Mouse (Mus musculus) limb, embryonic 13.5 days (tissue): ENCODE measurements at regions not wholly inside any gene's neighbourhood (a gene's known extent, or its start where the extent isn't known, plus 50 kb on each side); places are given as distances from the start of the nearest gene placed in this dataset.

Experiments used
- ATAC-seq: fragments of 200-750 bp; cut with Nextera tagmentation; 2 replicates; pipeline ENCODE4 v1.8.0; 2017; ENCODE audit warnings: low read depth, moderate number of reproducible peaks, moderate TSS enrichment; ENCODE audit not compliant: low FRiP score
- H3K27ac ChIP-seq: fragments of 300-500 bp; sonication (generic); 2 replicates; pipeline ENCODE4 v1.5.1; 2015; ENCODE audit warnings: inconsistent platforms, mild to moderate bottlenecking, moderate library complexity
- H3K27me3 ChIP-seq: fragments of 300-500 bp; sonication (generic); 2 replicates; pipeline ENCODE4 v1.6.1; 2015; ENCODE audit warnings: mild to moderate bottlenecking, inconsistent platforms
- H3K36me3 ChIP-seq: fragments of 300-500 bp; sonication (generic); 2 replicates; pipeline ENCODE4 v1.6.1; 2015; ENCODE audit warnings: inconsistent platforms, mild to moderate bottlenecking, moderate library complexity
- H3K4me1 ChIP-seq: fragments of 300-500 bp; sonication (generic); 2 replicates; pipeline ENCODE4 v1.6.1; 2015; ENCODE audit warnings: inconsistent platforms
- H3K4me2 ChIP-seq: fragments of 300-500 bp; sonication (generic); replicated peaks from 2 replicates; pipeline ENCODE4 v1.6.1; 2015; ENCODE audit warnings: inconsistent platforms, mild to moderate bottlenecking, moderate library complexity
- H3K4me3 ChIP-seq: fragments of 300-500 bp; sonication (generic); 2 replicates; pipeline ENCODE4 v1.5.1; 2015; ENCODE audit warnings: moderate library complexity, mild to moderate bottlenecking, inconsistent platforms
- H3K9ac ChIP-seq: fragments of 300-500 bp; sonication (generic); 2 replicates; pipeline ENCODE4 v1.6.1; 2015; ENCODE audit warnings: mild to moderate bottlenecking, inconsistent platforms
- H3K9me3 ChIP-seq: fragments of 300-500 bp; sonication (generic); 2 replicates; pipeline ENCODE4 v1.6.1; 2016; ENCODE audit warnings: inconsistent platforms
- WGBS: fragments of 180-500 bp; shearing (Covaris S2); methylation state at CpG from one replicate; pipeline ENCODE4 v1.1.7; 2015; 5-methylcytosine and 5-hydroxymethylcytosine counted together

GRCm38 (mm10) chr7:66487751-66488150, 60.4 kb upstream of the Aldh1a3 start:
- no peak overlapping the region for H3K4me2 ChIP-seq
- no peak; the same call in 1 of the 2 replicates for ATAC-seq
- no peak overlapping the region for H3K27ac ChIP-seq
- H3K9ac ChIP-seq: no peak overlapping the region
- H3K9me3 ChIP-seq: no peaks in the 10 kb centered on the region
- H3K4me1 ChIP-seq: no peaks in the 10 kb centered on the region
- no peaks in the 10 kb centered on the region for H3K27me3 ChIP-seq
- H3K36me3 ChIP-seq: no peaks in the 10 kb centered on the region
- H3K4me3 ChIP-seq: no peak overlapping the region

GRCm38 (mm10) chr7:66480446-66480845, 53.1 kb upstream of the Aldh1a3 start:
- Histone ChIP-seq H3K9me3 (no peaks in the 10 kb centered on the region), H3K27ac (no peak overlapping the region), H3K9ac (no peak overlapping the region), H3K4me3 (no peak overlapping the region), H3K4me2 (no peak overlapping the region), H3K4me1 (peaks cover 12% of the 10 kb centered on the region; the same call in 1 of the 2 replicates), H3K36me3 (no peaks in the 10 kb centered on the region), H3K27me3 (no peaks in the 10 kb centered on the region)
- ATAC-seq: no peak
- 45% methylated on average over 4 of the region's 4 CpGs for WGBS

- Histone ChIP-seq H3K27me3 (no peaks in the 10 kb centered on the region), H3K9ac (no peak overlapping the region), H3K4me1 (peaks cover 12% of the 10 kb centered on the region; the same call in 1 of the 2 replicates), H3K36me3 (no peaks in the 10 kb centered on the region), H3K4me3 (no peak overlapping the region), H3K9me3 (no peaks in the 10 kb centered on the region), H3K4me2 (no peak overlapping the region), H3K27ac (no peak overlapping the region)
- WGBS: 91% methylated on average over 4 of the region's 4 CpGs
- ATAC-seq: no peak
Observed at GRCm38 (mm10) chr7:66479321-66479720, 52.0 kb upstream of the Aldh1a3 start.

GRCm38 (mm10) chr7:66478106-66478505, 50.8 kb upstream of the Aldh1a3 start:
- Histone ChIP-seq H3K27me3 (no peaks in the 10 kb centered on the region), H3K4me3 (no peak overlapping the region), H3K4me1 (peaks cover 12% of the 10 kb centered on the region; the same call in 1 of the 2 replicates), H3K4me2 (no peak overlapping the region), H3K27ac (no peak overlapping the region), H3K9me3 (no peaks in the 10 kb centered on the region), H3K9ac (no peak overlapping the region), H3K36me3 (no peaks in the 10 kb centered on the region)
- no peak for ATAC-seq
- WGBS: 79% methylated on average over 7 of the region's 7 CpGs

GRCm38 (mm10) chr7:66477475-66477874, 50.2 kb upstream of the Aldh1a3 start:
- no peaks in the 10 kb centered on the region for H3K9me3 ChIP-seq
- H3K4me3 ChIP-seq: no peak overlapping the region
- no peak overlapping the region for H3K9ac ChIP-seq
- H3K4me2 ChIP-seq: no peak overlapping the region
- 66% methylated on average over 5 of the region's 5 CpGs for WGBS
- H3K27ac ChIP-seq: no peak overlapping the region
- no peaks in the 10 kb centered on the region for H3K27me3 ChIP-seq
- H3K4me1 ChIP-seq: peaks cover 12% of the 10 kb centered on the region; the same call in 1 of the 2 replicates
- no peaks in the 10 kb centered on the region for H3K36me3 ChIP-seq
- no peak for ATAC-seq
